Mouse (Mus musculus): ENCODE measurements at regions not wholly inside any gene's neighbourhood (a gene's known extent, or its start where the extent isn't known, plus 50 kb on each side); places are given as distances from the start of the nearest gene placed in this dataset.

DNA sequence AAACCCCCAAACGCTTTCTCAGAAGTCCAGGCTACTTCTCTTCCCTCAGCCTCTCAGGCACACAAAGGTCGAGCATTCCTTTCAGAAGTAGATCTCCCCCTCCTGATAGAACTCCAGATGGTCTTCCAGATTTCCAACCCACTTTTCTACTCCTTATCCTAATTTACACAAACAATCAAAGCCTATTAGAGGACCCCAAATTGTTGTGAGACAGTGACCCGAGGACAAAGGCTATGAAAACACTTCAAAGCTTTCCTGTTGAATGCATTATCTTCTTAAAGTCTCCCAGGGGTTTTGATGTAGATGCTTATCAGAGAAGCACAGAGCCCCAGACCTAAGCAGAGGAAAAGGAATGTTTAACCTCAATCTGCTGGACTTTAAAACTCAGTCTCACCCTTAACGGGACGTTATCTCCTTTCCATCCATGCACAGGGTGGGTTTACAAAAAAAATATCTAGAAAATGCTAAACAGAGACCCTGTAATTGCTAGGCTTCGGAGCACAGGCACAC, 370.9 kb downstream of the Galc start:
- Histone ChIP-seq H3K27me3 (ENCODE audit: poor library complexity, severe bottlenecking) (peaks cover 9% of the 10 kb centered on the region; the same call in 1 of the 2 replicates), H3K4me1 (peaks cover 19% of the 10 kb centered on the region), H3K36me3 (replicated peaks) (no peaks in the 10 kb centered on the region), H3K9me3 (no peaks in the 10 kb centered on the region), H3K4me3 (peak overlapping the region; percentile 10; the same call in 1 of the 2 replicates), H3K27ac (peak overlapping the region; percentile 44; the same call in 1 of the 2 replicates)
- DNase-seq (ENCODE audit: extremely low spot score, low spot score): no peak
- WGBS: 10% methylated on average over 6 of the region's 6 CpGs

DNA sequence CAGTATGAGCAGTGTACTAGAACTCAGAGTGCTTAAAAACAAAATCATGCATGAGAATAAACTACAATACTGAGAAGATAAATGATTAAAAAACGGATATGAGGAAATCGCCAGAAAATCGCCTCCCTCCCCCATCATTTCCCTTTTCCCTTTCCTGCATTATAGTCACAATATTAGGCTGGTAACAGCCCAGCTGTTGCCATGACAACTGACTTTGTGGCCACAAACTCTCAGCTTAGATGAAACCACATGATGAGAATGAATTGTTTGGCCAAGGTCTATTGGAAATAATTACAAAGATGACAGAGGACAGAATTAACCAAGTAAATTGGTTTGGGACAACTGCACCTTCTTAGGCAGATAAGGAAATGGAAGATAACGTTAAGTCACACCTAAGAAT, 376.8 kb downstream of the Galc start:
- no peaks in the 10 kb centered on the region for H3K9me3 ChIP-seq
- WGBS: 82% methylated on average over 4 of the region's 4 CpGs
- 0 out of 2 replicates have a peak, but pooled peaks cover 4% of the 10 kb centered on the region for H3K4me1 ChIP-seq
- H3K27ac ChIP-seq: no peak overlapping the region
- H3K4me3 ChIP-seq: no peak overlapping the region
- no peak for DNase-seq (ENCODE audit: extremely low spot score, low spot score)
- H3K36me3 ChIP-seq (replicated peaks): no peaks in the 10 kb centered on the region
- peaks cover 3% of the 10 kb centered on the region; the same call in 1 of the 2 replicates for H3K27me3 ChIP-seq (ENCODE audit: poor library complexity, severe bottlenecking)

- DNase-seq (ENCODE audit: extremely low spot score, low spot score): peak; percentile 72
- Histone ChIP-seq H3K27ac (no peak overlapping the region), H3K4me3 (no peak overlapping the region), H3K36me3 (replicated peaks) (no peaks in the 10 kb centered on the region), H3K4me1 (no peaks in the 10 kb centered on the region), H3K27me3 (ENCODE audit: poor library complexity, severe bottlenecking) (no peaks in the 10 kb centered on the region), H3K9me3 (no peaks in the 10 kb centered on the region)
- 20% methylated on average over 2 of the region's 2 CpGs for WGBS
Observed at GRCm38 (mm10) chr12:97872391-97872790, 386.9 kb downstream of the Galc start.

DNA sequence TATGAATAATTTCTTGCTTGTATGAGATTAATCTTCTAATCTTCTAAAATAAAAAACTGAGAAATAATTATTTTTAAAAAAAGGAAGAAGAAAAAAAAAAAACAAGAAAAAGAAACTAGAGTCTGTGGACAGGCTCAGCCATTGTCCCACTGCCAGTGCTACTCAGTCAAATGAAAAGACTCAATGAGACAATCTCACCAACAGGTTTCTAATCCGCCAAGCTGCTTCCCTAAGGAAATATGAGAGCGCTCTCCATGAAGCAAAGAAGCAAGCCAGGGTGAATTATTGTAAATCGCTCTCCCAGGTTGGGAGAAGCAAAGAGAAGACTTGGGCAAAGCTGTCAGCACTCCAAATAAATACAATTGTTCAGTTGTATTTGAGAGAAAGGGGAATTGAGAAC, 396.3 kb downstream of the Galc start:
- Histone ChIP-seq H3K9me3 (no peaks in the 10 kb centered on the region), H3K4me1 (no peaks in the 10 kb centered on the region), H3K36me3 (replicated peaks) (no peaks in the 10 kb centered on the region), H3K27ac (no peak overlapping the region), H3K4me3 (no peak overlapping the region), H3K27me3 (ENCODE audit: poor library complexity, severe bottlenecking) (no peaks in the 10 kb centered on the region)
- 75% methylated on average over 3 of the region's 3 CpGs for WGBS
- DNase-seq (ENCODE audit: extremely low spot score, low spot score): no peak

GRCm38 (mm10) chr12:97836202-97836908, 422.9 kb downstream of the Galc start:
- DNase-seq (ENCODE audit: extremely low spot score, low spot score): no peak
- H3K36me3 ChIP-seq (replicated peaks): no peaks in the 10 kb centered on the region
- 93% methylated on average over 8 of the region's 8 CpGs for WGBS
- H3K4me3 ChIP-seq: no peak overlapping the region
- H3K27ac ChIP-seq: no peak overlapping the region
- H3K9me3 ChIP-seq: no peaks in the 10 kb centered on the region
- no peaks in the 10 kb centered on the region for H3K27me3 ChIP-seq (ENCODE audit: poor library complexity, severe bottlenecking)
- H3K4me1 ChIP-seq: no peaks in the 10 kb centered on the region

- Histone ChIP-seq H3K4me3 (no peak overlapping the region), H3K4me1 (peaks cover 9% of the 10 kb centered on the region; the same call in 1 of the 2 replicates), H3K27me3 (ENCODE audit: poor library complexity, severe bottlenecking) (no peaks in the 10 kb centered on the region), H3K27ac (no peak overlapping the region), H3K36me3 (replicated peaks) (no peaks in the 10 kb centered on the region), H3K9me3 (no peaks in the 10 kb centered on the region)
- no peak for DNase-seq (ENCODE audit: extremely low spot score, low spot score)
- 75% methylated on average over 16 of the region's 16 CpGs for WGBS
Observed at GRCm38 (mm10) chr12:97793364-97794120, 465.7 kb downstream of the Galc start.

DNA sequence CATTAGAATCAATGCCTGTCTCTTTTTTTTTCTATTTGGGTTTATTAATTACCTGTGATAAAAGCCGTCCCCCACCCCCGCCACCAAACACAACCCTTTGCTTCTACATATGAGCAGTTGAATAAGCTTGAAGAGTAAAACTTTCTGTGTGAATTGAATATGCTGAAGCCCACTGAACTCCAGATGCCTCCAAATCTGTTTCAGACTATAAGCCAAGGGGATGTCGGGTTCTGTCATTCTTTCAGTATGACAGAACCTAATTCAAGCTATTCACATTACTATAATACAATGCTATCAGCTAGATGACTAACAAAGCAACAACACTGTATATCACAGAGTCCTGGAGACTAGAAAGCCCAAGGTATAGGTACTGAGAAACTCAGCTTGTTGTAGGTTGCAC, 475.8 kb downstream of the Galc start:
- Histone ChIP-seq H3K9me3 (no peaks in the 10 kb centered on the region), H3K4me1 (peaks cover 20% of the 10 kb centered on the region), H3K4me3 (no peak overlapping the region), H3K27me3 (ENCODE audit: poor library complexity, severe bottlenecking) (no peaks in the 10 kb centered on the region), H3K36me3 (replicated peaks) (no peaks in the 10 kb centered on the region), H3K27ac (no peak overlapping the region)
- WGBS: 90% methylated on average over 3 of the region's 3 CpGs
- no peak for DNase-seq (ENCODE audit: extremely low spot score, low spot score)

DNA sequence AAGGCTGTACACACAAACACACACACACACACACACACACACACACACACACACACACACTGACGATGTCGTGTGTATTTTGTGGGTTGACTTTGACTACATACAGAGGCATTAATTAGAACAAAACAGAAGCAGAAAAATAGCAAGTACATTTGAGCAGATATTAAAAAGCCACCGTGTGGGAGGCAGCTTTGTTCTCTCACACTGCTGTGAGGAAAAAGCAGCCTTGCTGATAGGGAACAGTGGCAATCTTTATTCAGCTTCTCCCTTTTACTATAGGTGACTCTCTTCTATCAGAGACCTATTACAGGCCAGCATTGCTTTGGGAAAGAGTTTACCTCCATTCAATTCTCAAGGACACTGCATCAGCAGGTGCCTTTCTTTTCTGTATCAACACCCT, 500.1 kb downstream of the Galc start:
- no peak overlapping the region for H3K27ac ChIP-seq
- 80% methylated on average over 3 of the region's 3 CpGs for WGBS
- no peaks in the 10 kb centered on the region for H3K27me3 ChIP-seq (ENCODE audit: poor library complexity, severe bottlenecking)
- H3K9me3 ChIP-seq: no peaks in the 10 kb centered on the region
- H3K4me3 ChIP-seq: no peak overlapping the region
- H3K36me3 ChIP-seq (replicated peaks): no peaks in the 10 kb centered on the region
- no peaks in the 10 kb centered on the region; the same call in 1 of the 2 replicates for H3K4me1 ChIP-seq
- no peak for DNase-seq (ENCODE audit: extremely low spot score, low spot score)

GRCm38 (mm10) chr12:97758624-97759023, 500.6 kb downstream of the Galc start:
- DNase-seq (ENCODE audit: extremely low spot score, low spot score): no peak
- Histone ChIP-seq H3K36me3 (replicated peaks) (no peaks in the 10 kb centered on the region), H3K4me3 (no peak overlapping the region), H3K27me3 (ENCODE audit: poor library complexity, severe bottlenecking) (no peaks in the 10 kb centered on the region), H3K27ac (no peak overlapping the region), H3K4me1 (no peaks in the 10 kb centered on the region; the same call in 1 of the 2 replicates), H3K9me3 (no peaks in the 10 kb centered on the region)
- 53% methylated on average over 2 of the region's 2 CpGs for WGBS

DNA sequence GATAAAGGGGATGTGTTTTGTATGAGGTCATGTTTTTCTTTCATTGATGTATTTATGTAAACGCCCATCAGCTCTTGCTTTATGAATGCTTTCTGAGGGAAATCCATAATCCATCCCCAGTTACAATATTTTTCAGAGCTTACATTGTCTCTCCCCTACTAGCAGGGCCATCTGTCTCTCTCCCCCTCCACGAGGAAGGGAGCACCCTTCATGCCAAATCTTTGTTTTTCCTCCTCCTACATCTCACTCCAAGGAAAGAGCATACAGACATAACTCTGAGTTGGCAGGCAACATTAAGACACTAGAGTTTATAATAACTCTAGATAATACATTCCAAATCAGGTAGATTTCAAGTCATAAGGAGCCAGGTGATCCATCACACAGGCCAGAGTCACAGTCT, 509.1 kb downstream of the Galc start:
- H3K9me3 ChIP-seq: no peaks in the 10 kb centered on the region
- no peaks in the 10 kb centered on the region for H3K4me1 ChIP-seq
- no peak for DNase-seq (ENCODE audit: extremely low spot score, low spot score)
- no peaks in the 10 kb centered on the region for H3K27me3 ChIP-seq (ENCODE audit: poor library complexity, severe bottlenecking)
- no peaks in the 10 kb centered on the region for H3K36me3 ChIP-seq (replicated peaks)
- 73% methylated on average over 2 of the region's 2 CpGs for WGBS
- H3K4me3 ChIP-seq: no peak overlapping the region
- no peak overlapping the region for H3K27ac ChIP-seq

- H3K4me1 ChIP-seq: no peaks in the 10 kb centered on the region
- no peak for DNase-seq (ENCODE audit: extremely low spot score, low spot score)
- H3K4me3 ChIP-seq: no peak overlapping the region
- 77% methylated on average over 2 of the region's 2 CpGs for WGBS
- no peaks in the 10 kb centered on the region for H3K9me3 ChIP-seq
- no peaks in the 10 kb centered on the region for H3K36me3 ChIP-seq (replicated peaks)
- H3K27ac ChIP-seq: no peak overlapping the region
- no peaks in the 10 kb centered on the region for H3K27me3 ChIP-seq (ENCODE audit: poor library complexity, severe bottlenecking)
Observed at GRCm38 (mm10) chr12:97740927-97741326, 518.3 kb downstream of the Galc start.

DNA sequence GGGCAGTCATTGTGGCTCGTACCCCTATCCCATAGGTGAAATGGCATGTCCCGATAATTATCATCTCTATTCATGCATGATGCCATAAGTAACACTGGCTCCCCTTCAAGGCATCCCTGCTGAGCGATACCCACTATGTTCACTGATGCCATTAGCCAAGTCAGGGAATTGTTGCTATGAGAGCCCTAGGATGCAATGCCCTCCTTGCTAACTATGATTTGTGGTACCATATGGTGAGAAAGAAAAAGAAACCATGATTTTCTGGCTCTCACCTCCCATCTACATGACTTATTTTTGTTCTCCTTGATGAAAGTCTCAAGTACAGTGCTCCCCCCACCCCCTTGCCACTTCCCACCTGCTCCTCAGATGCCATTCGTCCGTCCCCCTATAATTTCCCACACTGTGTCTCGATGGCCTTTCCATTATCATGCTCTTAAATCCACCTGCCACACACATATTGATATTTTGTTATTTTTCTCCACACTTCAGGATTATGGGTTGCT, 527.1 kb downstream of the Galc start:
- 75% methylated on average over 6 of the region's 6 CpGs for WGBS

GRCm38 (mm10) chr12:97720554-97720953, 538.7 kb downstream of the Galc start:
- Histone ChIP-seq H3K9me3 (peaks cover 7% of the 10 kb centered on the region), H3K36me3 (replicated peaks) (no peaks in the 10 kb centered on the region), H3K4me3 (no peak overlapping the region), H3K4me1 (no peaks in the 10 kb centered on the region), H3K27ac (no peak overlapping the region), H3K27me3 (ENCODE audit: poor library complexity, severe bottlenecking) (no peaks in the 10 kb centered on the region)
- no peak for DNase-seq (ENCODE audit: extremely low spot score, low spot score)
- 89% methylated on average over 3 of the region's 3 CpGs for WGBS

More for the DNA sequence above, 527.1 kb downstream of the Galc start:
- no peaks in the 10 kb centered on the region for H3K36me3 ChIP-seq (replicated peaks)
- H3K27me3 ChIP-seq (ENCODE audit: poor library complexity, severe bottlenecking): no peaks in the 10 kb centered on the region
- H3K9me3 ChIP-seq: no peaks in the 10 kb centered on the region
- no peak for DNase-seq (ENCODE audit: extremely low spot score, low spot score)
- no peak overlapping the region for H3K4me3 ChIP-seq
- H3K4me1 ChIP-seq: peaks cover 10% of the 10 kb centered on the region
- H3K27ac ChIP-seq: no peak overlapping the region

Measured in forebrain, embryonic 10.5 days (tissue).